Mouse (Mus musculus): Measurements from ENCODE around the gene Hoxd12. TPM values are rescaled to one million over a fixed set of nuclear protein-coding genes. Genes with fewer than 3 reads are reported as not detected.

The Hoxd12 gene
- polyA plus RNA-seq, 1 experiment = not detected

GRCm38 (mm10) chr2:74689574-74690337 is 14.9 kb downstream of the Hoxd12 start:
- no peaks in the 10 kb centered on the region for H3K36me3 ChIP-seq (ENCODE audit: control insufficient read depth, insufficient read depth)
- H3K79me3 ChIP-seq (ENCODE audit: low read depth) = no peaks in the 10 kb centered on the region
- no peak overlapping the region for H3ac ChIP-seq (ENCODE audit: control insufficient read depth, insufficient read length, low read depth)
- H3K79me2 ChIP-seq (ENCODE audit: control insufficient read depth, insufficient read depth) = no peaks in the 10 kb centered on the region
- peaks cover 65% of the 10 kb centered on the region for H3K27me3 ChIP-seq (ENCODE audit: control insufficient read depth, insufficient read depth, insufficient read length)
- no peak overlapping the region for H3K4me3 ChIP-seq (ENCODE audit: insufficient read depth, poor library complexity, severe bottlenecking)
- TF ChIP-seq USF1 (IDR thresholded peaks at IDR 0.05; ENCODE audit: low read depth) = no peak
- no peak for TF ChIP-seq CTCF (IDR thresholded peaks at IDR 0.05; ENCODE audit: control insufficient read depth, insufficient read depth, insufficient read length)
- TF ChIP-seq FOSL1 (IDR thresholded peaks at IDR 0.05; ENCODE audit: insufficient read depth, low read length, poor library complexity, severe bottlenecking) = no peak
- no peak for TF ChIP-seq CEBPB (IDR thresholded peaks at IDR 0.05; ENCODE audit: low read depth)
- TF ChIP-seq MYOG (IDR thresholded peaks at IDR 0.05; ENCODE audit: control insufficient read depth, extremely low read depth, insufficient read length) = no peak
- no peak for TF ChIP-seq MAX (IDR thresholded peaks at IDR 0.05)
- TF ChIP-seq MYOD1 (IDR thresholded peaks at IDR 0.05; ENCODE audit: control insufficient read depth, insufficient read length, low read depth) = no peak

- Histone ChIP-seq H3ac (ENCODE audit: control insufficient read depth, insufficient read length, low read depth) (no peak overlapping the region), H3K4me3 (ENCODE audit: insufficient read depth, poor library complexity, severe bottlenecking) (no peak overlapping the region)
These were observed 15.5 kb downstream of the Hoxd12 start for GRCm38 (mm10) chr2:74690338-74690716.

GRCm38 (mm10) chr2:74691022-74691951 is 16.5 kb downstream of the Hoxd12 start, which contains the start of gene Hoxd10:
Gene Hoxd10, plus strand, starts transcription at chr2:74691924.
- Histone ChIP-seq H3K79me2 (ENCODE audit: control insufficient read depth, insufficient read depth) (no peaks in the 10 kb centered on the region), H3K4me3 (ENCODE audit: insufficient read depth, poor library complexity, severe bottlenecking) (no peak within 1 kb of the TSS), H3ac (ENCODE audit: control insufficient read depth, insufficient read length, low read depth) (no peak within 1 kb of the TSS), H3K27me3 (ENCODE audit: control insufficient read depth, insufficient read depth, insufficient read length) (peaks cover 68% of the 10 kb centered on the region), H3K36me3 (ENCODE audit: control insufficient read depth, insufficient read depth) (no peaks in the 10 kb centered on the region), H3K79me3 (ENCODE audit: low read depth) (no peaks in the 10 kb centered on the region)
- TF ChIP-seq MYOG (IDR thresholded peaks at IDR 0.05; ENCODE audit: control insufficient read depth, extremely low read depth, insufficient read length) (no peak), MAX (IDR thresholded peaks at IDR 0.05) (no peak), CEBPB (IDR thresholded peaks at IDR 0.05; ENCODE audit: low read depth) (no peak), MYOD1 (IDR thresholded peaks at IDR 0.05; ENCODE audit: control insufficient read depth, insufficient read length, low read depth) (no peak), FOSL1 (IDR thresholded peaks at IDR 0.05; ENCODE audit: insufficient read depth, low read length, poor library complexity, severe bottlenecking) (no peak), USF1 (IDR thresholded peaks at IDR 0.05; ENCODE audit: low read depth) (no peak), CTCF (IDR thresholded peaks at IDR 0.05; ENCODE audit: control insufficient read depth, insufficient read depth, insufficient read length) (no peak)

More at GRCm38 (mm10) chr2:74690338-74690716, 15.5 kb downstream of the Hoxd12 start:
- Histone ChIP-seq H3K79me2 (ENCODE audit: control insufficient read depth, insufficient read depth) (no peaks in the 10 kb centered on the region), H3K79me3 (ENCODE audit: low read depth) (no peaks in the 10 kb centered on the region), H3K27me3 (ENCODE audit: control insufficient read depth, insufficient read depth, insufficient read length) (peaks cover 63% of the 10 kb centered on the region), H3K36me3 (ENCODE audit: control insufficient read depth, insufficient read depth) (no peaks in the 10 kb centered on the region)
- TF ChIP-seq FOSL1 (IDR thresholded peaks at IDR 0.05; ENCODE audit: insufficient read depth, low read length, poor library complexity, severe bottlenecking) (no peak), MYOG (IDR thresholded peaks at IDR 0.05; ENCODE audit: control insufficient read depth, extremely low read depth, insufficient read length) (no peak), USF1 (IDR thresholded peaks at IDR 0.05; ENCODE audit: low read depth) (no peak), MAX (IDR thresholded peaks at IDR 0.05) (no peak), CTCF (IDR thresholded peaks at IDR 0.05; ENCODE audit: control insufficient read depth, insufficient read depth, insufficient read length) (no peak), CEBPB (IDR thresholded peaks at IDR 0.05; ENCODE audit: low read depth) (no peak), MYOD1 (IDR thresholded peaks at IDR 0.05; ENCODE audit: control insufficient read depth, insufficient read length, low read depth) (no peak)

- Histone ChIP-seq H3K4me3 (ENCODE audit: insufficient read depth, poor library complexity, severe bottlenecking) (no peak overlapping the region), H3K27me3 (ENCODE audit: control insufficient read depth, insufficient read depth, insufficient read length) (peaks cover 71% of the 10 kb centered on the region), H3K36me3 (ENCODE audit: control insufficient read depth, insufficient read depth) (no peaks in the 10 kb centered on the region), H3ac (ENCODE audit: control insufficient read depth, insufficient read length, low read depth) (no peak overlapping the region), H3K79me2 (ENCODE audit: control insufficient read depth, insufficient read depth) (no peaks in the 10 kb centered on the region), H3K79me3 (ENCODE audit: low read depth) (no peaks in the 10 kb centered on the region)
- TF ChIP-seq MYOG (IDR thresholded peaks at IDR 0.05; ENCODE audit: control insufficient read depth, extremely low read depth, insufficient read length) = no peak
- no peak for TF ChIP-seq MYOD1 (IDR thresholded peaks at IDR 0.05; ENCODE audit: control insufficient read depth, insufficient read length, low read depth)
- TF ChIP-seq MAX (IDR thresholded peaks at IDR 0.05) = no peak
- TF ChIP-seq FOSL1 (IDR thresholded peaks at IDR 0.05; ENCODE audit: insufficient read depth, low read length, poor library complexity, severe bottlenecking) = no peak
- TF ChIP-seq USF1 (IDR thresholded peaks at IDR 0.05; ENCODE audit: low read depth) = no peak
- TF ChIP-seq CEBPB (IDR thresholded peaks at IDR 0.05; ENCODE audit: low read depth) = no peak
- no peak for TF ChIP-seq CTCF (IDR thresholded peaks at IDR 0.05; ENCODE audit: control insufficient read depth, insufficient read depth, insufficient read length)
These were observed 17.4 kb downstream of the Hoxd12 start for GRCm38 (mm10) chr2:74691995-74692807.
